Mouse (Mus musculus) cerebellum, postnatal 36 days (tissue): ENCODE measurements at regions not wholly inside any gene's neighbourhood (a gene's known extent, or its start where the extent isn't known, plus 50 kb on each side); places are given as distances from the start of the nearest gene placed in this dataset.

Experiments used
- DNase-seq, 2 experiments: peaks; one replicate each; pipeline ENCODE4 v3.0.0; 2021 to 2022; ENCODE audit warnings: mixed read lengths in 2 of 2

- DNase-seq: no peak
These were observed 225.2 kb upstream of the Kif2a start for GRCm38 (mm10) chr13:107246956-107247751.

- no peak for DNase-seq
These were observed 222.2 kb upstream of the Kif2a start for GRCm38 (mm10) chr13:107244173-107244572.

GRCm38 (mm10) chr13:107239035-107239387 lies 217.1 kb upstream of the Kif2a start:
- no peak for DNase-seq

- no peak for DNase-seq
These were observed 216.6 kb upstream of the Kif2a start for GRCm38 (mm10) chr13:107238364-107239034.

GRCm38 (mm10) chr13:107219456-107219855 lies 197.5 kb upstream of the Kif2a start:
- DNase-seq: peak; percentile 12 to 17

- DNase-seq: peak; percentile 64 to 67
These were observed 196.4 kb upstream of the Kif2a start for GRCm38 (mm10) chr13:107218351-107218750.

GRCm38 (mm10) chr13:107217825-107218224 lies 195.9 kb upstream of the Kif2a start:
- no peak for DNase-seq

GRCm38 (mm10) chr13:107213281-107213680 lies 191.4 kb upstream of the Kif2a start:
- no peak for DNase-seq

GRCm38 (mm10) chr13:107210676-107211075 lies 188.8 kb upstream of the Kif2a start:
- peak; percentile 42 for DNase-seq

- peak; percentile 18 to 38 for DNase-seq
These were observed 185.6 kb upstream of the Kif2a start for GRCm38 (mm10) chr13:107207354-107208181.

GRCm38 (mm10) chr13:107199875-107200274 lies 177.9 kb upstream of the Kif2a start:
- DNase-seq: no peak

- no peak for DNase-seq
These were observed 171.5 kb upstream of the Kif2a start for GRCm38 (mm10) chr13:107193426-107193825.

GRCm38 (mm10) chr13:107187258-107187878 lies 165.4 kb upstream of the Kif2a start:
- no peak for DNase-seq

GRCm38 (mm10) chr13:107182544-107182943 lies 160.6 kb upstream of the Kif2a start:
- peak; percentile 59 to 60 for DNase-seq

- no peak for DNase-seq
These were observed 157.6 kb upstream of the Kif2a start for GRCm38 (mm10) chr13:107179551-107179950.

GRCm38 (mm10) chr13:107177595-107177994 lies 155.7 kb upstream of the Kif2a start:
- DNase-seq: no peak

- no peak for DNase-seq
These were observed 154.0 kb upstream of the Kif2a start for GRCm38 (mm10) chr13:107175891-107176290.

GRCm38 (mm10) chr13:107168599-107169149 lies 146.7 kb upstream of the Kif2a start:
- peak; percentile 69 to 75 for DNase-seq

- DNase-seq: no peak
These were observed 146.1 kb upstream of the Kif2a start for GRCm38 (mm10) chr13:107167856-107168598.

- DNase-seq: no peak
These were observed 129.6 kb upstream of the Kif2a start for GRCm38 (mm10) chr13:107151548-107151947.

GRCm38 (mm10) chr13:107141209-107141608 lies 119.3 kb upstream of the Kif2a start:
- no peak for DNase-seq

- no peak for DNase-seq
These were observed 112.2 kb upstream of the Kif2a start for GRCm38 (mm10) chr13:107134125-107134524.
